Mouse (Mus musculus) lung, embryonic 14.5 days (tissue): ENCODE measurements at regions not wholly inside any gene's neighbourhood (a gene's known extent, or its start where the extent isn't known, plus 50 kb on each side); places are given as distances from the start of the nearest gene placed in this dataset.
A peak's percentile ranks its signal among the peaks of the same experiment; 100 is the strongest.

Source experiments
- ATAC-seq: fragments of 200-750 bp; cut with Nextera tagmentation; 2 replicates; pipeline ENCODE4 v1.8.0; 2017; ENCODE audit warnings: mild to moderate bottlenecking, moderate TSS enrichment, moderate library complexity; ENCODE audit not compliant: insufficient read depth
- DNase-seq: peaks from one replicate; pipeline ENCODE4 v3.0.0-alpha.2; 2015
- H3K27ac ChIP-seq: fragments of 300-500 bp; sonication (generic); 2 replicates; pipeline ENCODE4 v1.5.1; 2014; ENCODE audit warnings: low read depth, mild to moderate bottlenecking, moderate library complexity
- H3K27me3 ChIP-seq: fragments of 300-500 bp; sonication (generic); 2 replicates; pipeline ENCODE4 v1.6.1; 2014; ENCODE audit warnings: low read length, control low read depth; ENCODE audit not compliant: insufficient read depth
- H3K36me3 ChIP-seq: fragments of 300-500 bp; sonication (generic); 2 replicates; pipeline ENCODE4 v1.6.1; 2014; ENCODE audit warnings: control low read depth; ENCODE audit not compliant: insufficient read depth
- H3K4me1 ChIP-seq: fragments of 300-500 bp; sonication (generic); 2 replicates; pipeline ENCODE4 v1.6.1; 2014; ENCODE audit warnings: antibody characterized with exemption, control low read depth; ENCODE audit not compliant: insufficient read depth
- H3K4me2 ChIP-seq: fragments of 300-500 bp; sonication (generic); 2 replicates; pipeline ENCODE4 v1.6.1; 2014; ENCODE audit warnings: mild to moderate bottlenecking
- H3K4me3 ChIP-seq: fragments of 300-500 bp; sonication (generic); 2 replicates; pipeline ENCODE4 v1.5.1; 2014; ENCODE audit warnings: low read depth, low read length
- H3K9ac ChIP-seq: fragments of 300-500 bp; sonication (generic); 2 replicates; pipeline ENCODE4 v1.6.1; 2014
- H3K9me3 ChIP-seq: fragments of 300-500 bp; sonication (generic); 2 replicates; pipeline ENCODE4 v1.6.1; 2016; ENCODE audit warnings: low read depth, low read length, control low read depth
- CTCF ChIP-seq: IDR thresholded peaks from 2 replicates; pipeline ENCODE4 v1.5.1; 2016; ENCODE audit warnings: antibody characterized with exemption, low read depth
- WGBS: fragments of 180-500 bp; shearing (Covaris S2); extraction: QIAGEN DNeasy Blood & Tissue Kit; methylation state at CpG from one replicate; pipeline ENCODE4 v1.1.7; 2014; 5-methylcytosine and 5-hydroxymethylcytosine counted together

DNA sequence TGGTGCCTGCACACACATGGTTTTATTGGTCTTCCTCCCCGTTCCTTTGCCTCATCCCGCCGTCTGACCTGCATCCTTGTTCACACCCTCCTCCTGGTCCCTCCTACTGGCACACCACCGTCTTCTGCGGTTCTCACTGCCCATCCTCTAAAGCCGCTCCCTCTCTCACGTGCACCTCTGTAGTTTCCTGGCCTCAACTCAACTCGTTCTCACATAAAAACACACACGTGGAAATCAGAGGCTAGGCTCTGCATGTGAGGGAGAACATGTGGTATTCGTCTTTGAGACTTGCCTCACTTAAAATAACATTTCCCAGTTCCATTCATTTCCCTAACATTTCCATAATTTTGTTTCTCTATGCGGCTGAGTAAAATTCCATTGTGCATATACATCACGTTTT lies 69.5 kb downstream of the Aldh8a1 start:
- H3K9ac ChIP-seq = no peak overlapping the region
- H3K9me3 ChIP-seq = no peaks in the 10 kb centered on the region; the same call in 1 of the 2 replicates
- H3K27ac ChIP-seq = no peak overlapping the region
- 36% methylated on average over 12 of the region's 12 CpGs for WGBS
- no peak for TF ChIP-seq CTCF
- no peaks in the 10 kb centered on the region for H3K36me3 ChIP-seq
- no peak overlapping the region for H3K4me3 ChIP-seq
- peaks cover 4% of the 10 kb centered on the region; the same call in 1 of the 2 replicates for H3K4me1 ChIP-seq
- ATAC-seq (no peak), DNase-seq (no peak)
- H3K4me2 ChIP-seq = no peak overlapping the region
- no peaks in the 10 kb centered on the region for H3K27me3 ChIP-seq

- Histone ChIP-seq H3K4me2 (no peak overlapping the region), H3K27ac (no peak overlapping the region), H3K36me3 (no peaks in the 10 kb centered on the region), H3K27me3 (no peaks in the 10 kb centered on the region), H3K4me3 (no peak overlapping the region), H3K9ac (no peak overlapping the region), H3K4me1 (peaks cover 4% of the 10 kb centered on the region; the same call in 1 of the 2 replicates), H3K9me3 (no peaks in the 10 kb centered on the region; the same call in 1 of the 2 replicates)
- no peak for DNase-seq
- TF ChIP-seq CTCF = no peak
- ATAC-seq = no peak
- WGBS = 87% methylated on average over 3 of the region's 3 CpGs
Measured at GRCm38 (mm10) chr10:21448132-21448531, 71.0 kb downstream of the Aldh8a1 start.

- 59% methylated on average over 5 of the region's 5 CpGs for WGBS
Measured at GRCm38 (mm10) chr10:21448942-21449341, 71.9 kb downstream of the Aldh8a1 start.

DNA sequence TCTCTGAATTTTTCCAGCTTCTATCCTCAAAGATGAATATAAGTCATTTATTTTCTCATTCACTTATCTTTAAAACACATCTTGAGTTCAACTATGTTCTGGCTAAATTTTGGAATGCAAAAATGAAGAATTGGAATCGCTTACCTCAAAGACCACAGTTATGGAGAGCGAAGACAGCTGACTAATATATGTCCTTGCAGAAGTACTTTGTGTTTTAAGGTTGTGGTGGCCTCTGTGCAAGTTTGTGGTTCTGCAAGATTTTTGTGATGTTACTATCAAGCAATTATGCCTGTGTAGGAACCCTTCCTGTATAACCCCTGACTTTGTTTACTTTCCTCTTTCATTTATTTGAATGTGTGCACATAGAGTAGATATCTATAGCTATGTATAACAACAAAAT lies 75.5 kb downstream of the Aldh8a1 start:
- WGBS = 88% methylated on average over 2 of the region's 2 CpGs
- no peak for DNase-seq
- no peak overlapping the region for H3K9ac ChIP-seq
- H3K4me2 ChIP-seq = no peak overlapping the region
- no peak overlapping the region for H3K4me3 ChIP-seq
- H3K27ac ChIP-seq = no peak overlapping the region
- no peaks in the 10 kb centered on the region; the same call in 1 of the 2 replicates for H3K9me3 ChIP-seq
- no peak for ATAC-seq
- no peak for TF ChIP-seq CTCF
- H3K27me3 ChIP-seq = no peaks in the 10 kb centered on the region
- H3K36me3 ChIP-seq = no peaks in the 10 kb centered on the region
- no peaks in the 10 kb centered on the region for H3K4me1 ChIP-seq

More at GRCm38 (mm10) chr10:21448942-21449341, 71.9 kb downstream of the Aldh8a1 start:
- H3K27me3 ChIP-seq = no peaks in the 10 kb centered on the region
- no peak for TF ChIP-seq CTCF
- peaks cover 4% of the 10 kb centered on the region; the same call in 1 of the 2 replicates for H3K4me1 ChIP-seq
- H3K36me3 ChIP-seq = no peaks in the 10 kb centered on the region
- ATAC-seq (no peak), DNase-seq (no peak)
- no peak overlapping the region for H3K9ac ChIP-seq
- no peak overlapping the region for H3K4me3 ChIP-seq
- no peaks in the 10 kb centered on the region; the same call in 1 of the 2 replicates for H3K9me3 ChIP-seq
- no peak overlapping the region for H3K4me2 ChIP-seq
- no peak overlapping the region for H3K27ac ChIP-seq

DNA sequence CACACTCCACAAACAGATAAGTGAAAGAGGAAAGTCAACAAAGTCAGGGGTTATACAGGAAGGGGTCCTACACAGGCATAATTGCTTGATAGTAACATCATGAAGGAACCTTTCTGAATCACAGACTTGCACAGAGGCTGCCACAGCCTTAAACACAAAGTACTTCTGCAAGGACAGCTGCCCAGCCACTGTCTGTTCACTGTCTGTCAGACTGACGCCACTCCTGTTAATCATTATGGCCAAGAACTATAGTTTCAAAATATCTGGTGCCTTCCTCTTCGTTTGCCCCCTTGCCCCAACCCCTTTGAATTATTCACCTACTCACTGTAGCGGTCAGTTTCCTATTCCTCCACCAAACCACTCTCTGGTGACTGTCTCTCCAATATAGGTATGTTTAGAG lies 76.4 kb downstream of the Aldh8a1 start:
- no peaks in the 10 kb centered on the region for H3K27me3 ChIP-seq
- no peaks in the 10 kb centered on the region; the same call in 1 of the 2 replicates for H3K9me3 ChIP-seq
- no peak overlapping the region for H3K4me3 ChIP-seq
- no peak for TF ChIP-seq CTCF
- H3K4me2 ChIP-seq = no peak overlapping the region
- H3K4me1 ChIP-seq = no peaks in the 10 kb centered on the region
- no peak overlapping the region for H3K9ac ChIP-seq
- no peak for DNase-seq
- 69% methylated on average over 3 of the region's 3 CpGs for WGBS
- no peak overlapping the region for H3K27ac ChIP-seq
- no peaks in the 10 kb centered on the region for H3K36me3 ChIP-seq
- no peak for ATAC-seq

DNA sequence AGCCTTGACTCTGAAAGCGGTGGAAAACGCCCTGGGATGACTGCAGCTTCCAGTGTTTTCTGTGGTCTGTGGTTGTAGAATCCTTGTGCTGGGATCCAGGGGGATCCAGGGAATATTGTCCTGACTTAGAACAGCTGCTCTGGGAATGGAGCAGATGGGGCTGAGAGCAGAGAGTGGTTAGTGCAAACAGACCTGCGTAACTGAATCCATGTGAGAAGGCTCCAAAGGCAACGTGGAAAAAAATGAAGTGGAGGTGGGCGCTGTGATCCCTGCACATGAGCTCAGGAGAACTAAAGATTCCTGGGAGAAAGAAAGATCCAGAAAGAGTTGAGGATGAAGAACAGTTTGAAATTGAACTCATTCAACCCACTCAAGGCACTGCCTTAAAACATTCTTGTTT lies 77.1 kb downstream of the Aldh8a1 start:
- no peak for TF ChIP-seq CTCF
- ATAC-seq (no peak), DNase-seq (no peak)
- Histone ChIP-seq H3K9ac (no peak overlapping the region), H3K27ac (no peak overlapping the region), H3K4me3 (no peak overlapping the region), H3K36me3 (no peaks in the 10 kb centered on the region), H3K4me2 (no peak overlapping the region), H3K27me3 (no peaks in the 10 kb centered on the region), H3K9me3 (no peaks in the 10 kb centered on the region; the same call in 1 of the 2 replicates), H3K4me1 (no peaks in the 10 kb centered on the region)
- WGBS = 82% methylated on average over 5 of the region's 5 CpGs

DNA sequence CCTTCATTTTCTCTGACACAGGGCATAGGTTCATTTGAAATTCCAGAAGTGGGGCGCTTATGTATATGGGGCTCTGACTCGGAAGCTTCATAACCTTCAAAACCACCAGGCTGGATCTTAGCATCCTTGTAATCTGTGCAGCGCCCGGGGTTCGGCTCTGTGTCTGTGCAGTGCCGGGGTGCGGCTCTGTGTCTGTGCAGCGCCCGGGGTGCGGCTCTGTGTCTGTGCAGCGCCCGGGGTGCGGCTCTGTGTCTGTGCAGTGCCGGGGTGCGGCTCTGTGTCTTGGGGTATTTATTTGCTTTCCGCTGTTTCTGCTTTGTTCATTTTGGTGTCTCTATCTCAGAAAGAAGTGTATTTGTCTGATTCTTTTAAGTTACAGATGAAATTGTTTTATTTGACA lies 77.7 kb downstream of the Aldh8a1 start:
- 93% methylated on average over 16 of the region's 16 CpGs for WGBS
- DNase-seq (no peak), ATAC-seq (no peak)
- TF ChIP-seq CTCF = no peak
- Histone ChIP-seq H3K27ac (no peak overlapping the region), H3K4me3 (no peak overlapping the region), H3K4me1 (no peaks in the 10 kb centered on the region), H3K9ac (no peak overlapping the region), H3K9me3 (no peaks in the 10 kb centered on the region; the same call in 1 of the 2 replicates), H3K27me3 (no peaks in the 10 kb centered on the region), H3K36me3 (no peaks in the 10 kb centered on the region), H3K4me2 (no peak overlapping the region)

DNA sequence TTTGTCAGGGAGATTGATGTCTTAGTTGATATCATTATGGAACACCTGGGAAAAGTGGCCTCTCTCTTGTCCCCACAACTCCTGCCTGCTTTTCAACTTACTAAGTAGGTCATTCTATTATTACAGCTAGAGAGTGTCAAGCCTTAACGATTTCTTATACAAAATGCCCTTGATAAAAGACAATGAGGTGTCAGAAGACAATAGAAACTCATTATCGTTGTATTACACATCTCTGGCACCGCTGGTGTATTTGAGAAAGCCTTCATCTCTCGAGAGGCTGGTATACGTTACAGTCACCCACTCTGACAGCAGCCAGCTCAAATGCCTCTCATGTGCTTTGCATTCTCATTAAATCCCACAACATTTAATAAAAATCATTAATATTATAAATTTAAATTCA lies 78.8 kb downstream of the Aldh8a1 start:
- H3K36me3 ChIP-seq = no peaks in the 10 kb centered on the region
- WGBS = 35% methylated on average over 5 of the region's 5 CpGs
- TF ChIP-seq CTCF = no peak

More for the DNA sequence above, 78.8 kb downstream of the Aldh8a1 start:
- no peak overlapping the region for H3K9ac ChIP-seq
- H3K9me3 ChIP-seq = no peaks in the 10 kb centered on the region; the same call in 1 of the 2 replicates
- no peak overlapping the region for H3K27ac ChIP-seq
- no peak overlapping the region for H3K4me2 ChIP-seq
- no peaks in the 10 kb centered on the region for H3K27me3 ChIP-seq
- ATAC-seq (no peak; the same call in 1 of the 2 replicates), DNase-seq (peak; percentile 65)
- no peaks in the 10 kb centered on the region for H3K4me1 ChIP-seq
- no peak overlapping the region for H3K4me3 ChIP-seq
